Mouse (Mus musculus): ENCODE results near the gene Hcfc2.

Hcfc2 gene

GRCm38 (mm10) chr10:82768901-82769300, 72.9 kb downstream of the Hcfc2 start:
- Histone ChIP-seq H3K36me3 (ENCODE audit: insufficient read depth, low read length) (peaks cover 3% of the 10 kb centered on the region; the same call in 1 of the 2 replicates), H3K4me1 (replicated peaks; ENCODE audit: low read depth, low read length) (peaks cover 81% of the 10 kb centered on the region), H3K4me3 (replicated peaks; ENCODE audit: low read length) (peak overlapping the region; percentile 59), H3K27me3 (ENCODE audit: insufficient read depth, low read length) (no peaks in the 10 kb centered on the region), H3K9me3 (ENCODE audit: low read length) (no peaks in the 10 kb centered on the region)
- TF ChIP-seq CTCF (conservative IDR thresholded peaks at IDR 0.05; ENCODE audit: low read length) (no peak), NANOG (IDR thresholded peaks at IDR 0.05; ENCODE audit: borderline replicate concordance, low read length) (no peak), POU5F1 (IDR thresholded peaks at IDR 0.05; ENCODE audit: borderline replicate concordance, low read length) (no peak)

GRCm38 (mm10) chr10:82770713-82771112, 74.8 kb downstream of the Hcfc2 start:
- Histone ChIP-seq H3K36me3 (ENCODE audit: insufficient read depth, low read length) (peaks cover 3% of the 10 kb centered on the region; the same call in 1 of the 2 replicates), H3K27me3 (ENCODE audit: insufficient read depth, low read length) (no peaks in the 10 kb centered on the region), H3K9me3 (ENCODE audit: low read length) (no peaks in the 10 kb centered on the region), H3K4me3 (replicated peaks; ENCODE audit: low read length) (0 out of 2 replicates have a peak overlapping the region, but pooled peaks have one; percentile 1), H3K4me1 (replicated peaks; ENCODE audit: low read depth, low read length) (peaks cover 72% of the 10 kb centered on the region)
- TF ChIP-seq POU5F1 (IDR thresholded peaks at IDR 0.05; ENCODE audit: borderline replicate concordance, low read length) = no peak
- TF ChIP-seq NANOG (IDR thresholded peaks at IDR 0.05; ENCODE audit: borderline replicate concordance, low read length) = no peak
- TF ChIP-seq CTCF (conservative IDR thresholded peaks at IDR 0.05; ENCODE audit: low read length) = no peak

GRCm38 (mm10) chr10:82771595-82772170, 75.7 kb downstream of the Hcfc2 start:
- H3K9me3 ChIP-seq (ENCODE audit: low read length) = no peaks in the 10 kb centered on the region
- no peaks in the 10 kb centered on the region for H3K27me3 ChIP-seq (ENCODE audit: insufficient read depth, low read length)
- TF ChIP-seq POU5F1 (IDR thresholded peaks at IDR 0.05; ENCODE audit: borderline replicate concordance, low read length) (no peak), CTCF (conservative IDR thresholded peaks at IDR 0.05; ENCODE audit: low read length) (no peak), NANOG (IDR thresholded peaks at IDR 0.05; ENCODE audit: borderline replicate concordance, low read length) (no peak)
- H3K4me1 ChIP-seq (replicated peaks; ENCODE audit: low read depth, low read length) = peaks cover 71% of the 10 kb centered on the region
- H3K4me3 ChIP-seq (replicated peaks; ENCODE audit: low read length) = peak overlapping the region; percentile 58
- peaks cover 3% of the 10 kb centered on the region; the same call in 1 of the 2 replicates for H3K36me3 ChIP-seq (ENCODE audit: insufficient read depth, low read length)

GRCm38 (mm10) chr10:82774841-82775240, 78.9 kb downstream of the Hcfc2 start:
- no peak overlapping the region for H3K4me3 ChIP-seq (replicated peaks; ENCODE audit: low read length)
- H3K36me3 ChIP-seq (ENCODE audit: insufficient read depth, low read length) = peaks cover 3% of the 10 kb centered on the region; the same call in 1 of the 2 replicates
- H3K27me3 ChIP-seq (ENCODE audit: insufficient read depth, low read length) = no peaks in the 10 kb centered on the region
- peaks cover 76% of the 10 kb centered on the region for H3K4me1 ChIP-seq (replicated peaks; ENCODE audit: low read depth, low read length)
- TF ChIP-seq NANOG (IDR thresholded peaks at IDR 0.05; ENCODE audit: borderline replicate concordance, low read length) (no peak), CTCF (conservative IDR thresholded peaks at IDR 0.05; ENCODE audit: low read length) (no peak), POU5F1 (IDR thresholded peaks at IDR 0.05; ENCODE audit: borderline replicate concordance, low read length) (no peak)
- no peaks in the 10 kb centered on the region for H3K9me3 ChIP-seq (ENCODE audit: low read length)

- Histone ChIP-seq H3K9me3 (ENCODE audit: low read length) (no peaks in the 10 kb centered on the region), H3K27me3 (ENCODE audit: insufficient read depth, low read length) (no peaks in the 10 kb centered on the region), H3K36me3 (ENCODE audit: insufficient read depth, low read length) (peaks cover 3% of the 10 kb centered on the region; the same call in 1 of the 2 replicates), H3K4me3 (replicated peaks; ENCODE audit: low read length) (peak overlapping the region; percentile 56; the same call in 1 of the 2 replicates), H3K4me1 (replicated peaks; ENCODE audit: low read depth, low read length) (peaks cover 66% of the 10 kb centered on the region)
- TF ChIP-seq POU5F1 (IDR thresholded peaks at IDR 0.05; ENCODE audit: borderline replicate concordance, low read length) (no peak), CTCF (conservative IDR thresholded peaks at IDR 0.05; ENCODE audit: low read length) (no peak), NANOG (IDR thresholded peaks at IDR 0.05; ENCODE audit: borderline replicate concordance, low read length) (no peak)
These were observed 81.1 kb downstream of the Hcfc2 start for GRCm38 (mm10) chr10:82777075-82777474.

- no peak for TF ChIP-seq CTCF (conservative IDR thresholded peaks at IDR 0.05; ENCODE audit: low read length)
- no peak for TF ChIP-seq NANOG (IDR thresholded peaks at IDR 0.05; ENCODE audit: borderline replicate concordance, low read length)
- TF ChIP-seq POU5F1 (IDR thresholded peaks at IDR 0.05; ENCODE audit: borderline replicate concordance, low read length) = no peak
- H3K36me3 ChIP-seq (ENCODE audit: insufficient read depth, low read length) = peaks cover 3% of the 10 kb centered on the region; the same call in 1 of the 2 replicates
- no peaks in the 10 kb centered on the region for H3K9me3 ChIP-seq (ENCODE audit: low read length)
- H3K27me3 ChIP-seq (ENCODE audit: insufficient read depth, low read length) = no peaks in the 10 kb centered on the region
- H3K4me3 ChIP-seq (replicated peaks; ENCODE audit: low read length) = peak overlapping the region; percentile 56
- peaks cover 66% of the 10 kb centered on the region for H3K4me1 ChIP-seq (replicated peaks; ENCODE audit: low read depth, low read length)
These were observed 81.9 kb downstream of the Hcfc2 start for GRCm38 (mm10) chr10:82777886-82778285.

- H3K36me3 ChIP-seq (ENCODE audit: insufficient read depth, low read length) = no peaks in the 10 kb centered on the region
- H3K4me1 ChIP-seq (replicated peaks; ENCODE audit: low read depth, low read length) = peaks cover 59% of the 10 kb centered on the region
- no peak overlapping the region for H3K4me3 ChIP-seq (replicated peaks; ENCODE audit: low read length)
- H3K9me3 ChIP-seq (ENCODE audit: low read length) = no peaks in the 10 kb centered on the region
- TF ChIP-seq POU5F1 (IDR thresholded peaks at IDR 0.05; ENCODE audit: borderline replicate concordance, low read length) (no peak), NANOG (IDR thresholded peaks at IDR 0.05; ENCODE audit: borderline replicate concordance, low read length) (no peak), CTCF (conservative IDR thresholded peaks at IDR 0.05; ENCODE audit: low read length) (no peak)
- H3K27me3 ChIP-seq (ENCODE audit: insufficient read depth, low read length) = no peaks in the 10 kb centered on the region
These were observed 83.0 kb downstream of the Hcfc2 start for GRCm38 (mm10) chr10:82778791-82779549.

GRCm38 (mm10) chr10:82779831-82780230, 83.9 kb downstream of the Hcfc2 start:
- Histone ChIP-seq H3K27me3 (ENCODE audit: insufficient read depth, low read length) (no peaks in the 10 kb centered on the region), H3K36me3 (ENCODE audit: insufficient read depth, low read length) (no peaks in the 10 kb centered on the region), H3K4me3 (replicated peaks; ENCODE audit: low read length) (no peak overlapping the region), H3K4me1 (replicated peaks; ENCODE audit: low read depth, low read length) (peaks cover 58% of the 10 kb centered on the region), H3K9me3 (ENCODE audit: low read length) (no peaks in the 10 kb centered on the region)
- TF ChIP-seq NANOG (IDR thresholded peaks at IDR 0.05; ENCODE audit: borderline replicate concordance, low read length) (no peak), POU5F1 (IDR thresholded peaks at IDR 0.05; ENCODE audit: borderline replicate concordance, low read length) (no peak), CTCF (conservative IDR thresholded peaks at IDR 0.05; ENCODE audit: low read length) (no peak)
